Mouse (Mus musculus) cerebellum, adult 9-11 months (tissue): ENCODE measurements around the gene Ifna13.

Experiments
- DNase-seq: peaks from one replicate; pipeline ENCODE4 v3.0.0; 2022

Ifna13 gene

GRCm38 (mm10) chr4:88644359-88644758 is at the start of gene Ifna13:
Gene Ifna13, minus strand, starts transcription at chr4:88644459.
- no peak for DNase-seq

GRCm38 (mm10) chr4:88693392-88693791 is 49.1 kb upstream of the Ifna13 start:
- no peak for DNase-seq

GRCm38 (mm10) chr4:88692537-88692936 is 48.3 kb upstream of the Ifna13 start:
- DNase-seq, result no peak

GRCm38 (mm10) chr4:88691259-88691658 is 47.0 kb upstream of the Ifna13 start, which contains the start of gene Ifnab:
Gene Ifnab, minus strand, starts transcription at chr4:88691359.
- DNase-seq, result no peak

- DNase-seq, result no peak
These were observed 39.6 kb upstream of the Ifna13 start, which contains the start of gene Ifna2 for GRCm38 (mm10) chr4:88683812-88684211. Gene Ifna2, minus strand, starts transcription at chr4:88683912.

GRCm38 (mm10) chr4:88681353-88681752 is 37.1 kb upstream of the Ifna13 start:
- no peak for DNase-seq

- DNase-seq, result no peak
These were observed 36.1 kb upstream of the Ifna13 start for GRCm38 (mm10) chr4:88680362-88680761.

- DNase-seq, result no peak
These were observed 32.6 kb upstream of the Ifna13 start, which contains the start of gene Ifna16 for GRCm38 (mm10) chr4:88676824-88677223. Gene Ifna16, minus strand, starts transcription at chr4:88676924.

- DNase-seq, result no peak
These were observed 11.2 kb upstream of the Ifna13 start for GRCm38 (mm10) chr4:88655461-88655860.

GRCm38 (mm10) chr4:88653644-88654043 is 9.4 kb upstream of the Ifna13 start:
- DNase-seq, result no peak

- DNase-seq, result no peak
These were observed 1.7 kb downstream of the Ifna13 start for GRCm38 (mm10) chr4:88642526-88642925.

- peak; percentile 82 for DNase-seq
These were observed 3.0 kb downstream of the Ifna13 start for GRCm38 (mm10) chr4:88641077-88641831.

- no peak for DNase-seq
These were observed 3.6 kb downstream of the Ifna13 start for GRCm38 (mm10) chr4:88640704-88641076.

GRCm38 (mm10) chr4:88634311-88634710 is 9.9 kb downstream of the Ifna13 start, which contains the start of gene C87499:
Gene C87499, minus strand, starts transcription at chr4:88634411.
- no peak for DNase-seq

- DNase-seq, result no peak
These were observed 41.0 kb downstream of the Ifna13 start, which contains the start of gene Ifna12 for GRCm38 (mm10) chr4:88603276-88603675. Gene Ifna12, minus strand, starts transcription at chr4:88603376.
